Mouse (Mus musculus) midbrain, embryonic 10.5 days (tissue): ENCODE results near the gene Akap8l. TPM values are rescaled to one million over a fixed set of nuclear protein-coding genes. Genes with fewer than 3 reads are reported as not detected.

Experiments
- DNase-seq: peaks from one replicate; pipeline ENCODE4 v3.0.0-alpha.2; 2017; ENCODE audit warnings: low spot score
- H3K27ac ChIP-seq: fragments of 300-500 bp; sonication (generic); replicated peaks from 2 replicates; pipeline ENCODE4 v1.5.1; 2016; ENCODE audit warnings: mild to moderate bottlenecking
- H3K27me3 ChIP-seq: fragments of 300-500 bp; sonication (generic); 2 replicates; pipeline ENCODE4 v1.6.1; 2016; ENCODE audit warnings: low read depth, mild to moderate bottlenecking; ENCODE audit not compliant: poor library complexity, severe bottlenecking
- H3K36me3 ChIP-seq: fragments of 300-500 bp; sonication (generic); 2 replicates; pipeline ENCODE4 v1.6.1; 2016; ENCODE audit warnings: mild to moderate bottlenecking, moderate library complexity
- H3K4me1 ChIP-seq: fragments of 300-500 bp; sonication (generic); 2 replicates; pipeline ENCODE4 v1.6.1; 2016
- H3K4me3 ChIP-seq: fragments of 300-500 bp; sonication (generic); 2 replicates; pipeline ENCODE4 v1.5.1; 2016; ENCODE audit warnings: mild to moderate bottlenecking, moderate library complexity
- H3K9me3 ChIP-seq: fragments of 300-500 bp; sonication (generic); replicated peaks from 2 replicates; pipeline ENCODE4 v1.6.1; 2016; ENCODE audit warnings: mild to moderate bottlenecking
- WGBS: fragments of 180-500 bp; shearing (Covaris S2); methylation state at CpG from one replicate; pipeline ENCODE4 v1.1.7; 2016; 5-methylcytosine and 5-hydroxymethylcytosine counted together
- polyA plus RNA-seq: library from polyadenylated mRNA; unstranded; fragments of >200 nt; fragmentation: Nextera tagmentation; extraction: Ambion mirVana; gene quantifications from 2 replicates; pipeline ENCODE4 v1.2.1, GENCODE M21; 2016

The Akap8l gene
- polyA plus RNA-seq, 1 experiment from 2014 or later, result 90.2 TPM

DNA sequence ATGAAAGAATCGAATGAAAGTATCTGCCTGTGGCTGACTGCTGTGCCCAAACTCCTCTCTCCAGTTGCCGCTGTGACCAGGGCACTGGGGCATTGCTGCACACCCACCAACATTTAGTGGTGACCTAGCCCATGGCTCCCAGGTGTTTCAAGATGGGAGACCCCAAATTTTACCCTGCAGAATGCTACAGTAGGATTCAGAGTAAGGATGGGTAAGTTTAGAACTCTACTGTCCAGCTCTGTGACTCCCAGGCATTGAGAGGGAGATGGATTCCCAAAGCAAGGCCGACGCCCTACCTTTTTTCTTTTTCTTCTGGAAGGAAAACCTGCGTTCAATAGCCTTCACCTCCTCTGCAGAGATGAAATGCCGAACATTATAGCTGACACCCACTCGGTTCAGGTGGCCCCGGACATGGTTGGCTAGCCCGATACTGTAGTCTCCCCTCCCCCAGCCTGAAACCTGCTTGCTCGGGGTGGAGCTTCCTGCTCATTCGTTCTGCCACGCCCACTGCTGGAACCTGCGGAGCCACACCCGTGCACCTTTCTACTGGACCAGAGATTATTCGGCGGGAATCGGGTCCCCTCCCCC lies 18.7 kb upstream of the Akap8l start:
- Histone ChIP-seq H3K27ac (peak overlapping the region; percentile 18), H3K36me3 (no peaks in the 10 kb centered on the region), H3K4me1 (peaks cover 19% of the 10 kb centered on the region), H3K4me3 (peak overlapping the region; percentile 45), H3K27me3 (0 out of 2 replicates have a peak, but pooled peaks cover 6% of the 10 kb centered on the region), H3K9me3 (no peaks in the 10 kb centered on the region)
- no peak for DNase-seq
- WGBS, result 14% methylated on average over 14 of the region's 17 CpGs

DNA sequence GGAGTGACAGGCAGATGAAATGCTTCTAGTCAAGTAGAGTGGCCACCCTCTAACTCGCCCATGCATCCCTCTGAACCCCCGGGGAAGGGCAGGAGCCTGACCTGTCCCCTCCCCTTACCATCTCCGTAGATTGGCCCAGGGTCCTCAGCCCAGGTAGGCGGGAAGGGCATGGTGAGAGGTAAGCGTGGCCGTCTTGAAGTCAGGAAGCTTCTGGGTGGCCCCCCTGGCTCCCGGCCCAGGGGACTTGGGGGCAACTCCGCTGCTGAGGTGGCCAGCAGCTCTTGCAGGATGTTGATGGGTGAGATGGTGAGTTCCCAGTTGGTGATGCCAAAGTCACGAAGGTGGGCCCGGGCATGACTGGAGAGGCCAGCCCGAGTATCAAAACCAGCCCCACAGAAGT lies 17.3 kb upstream of the Akap8l start:
- Histone ChIP-seq H3K9me3 (no peaks in the 10 kb centered on the region), H3K4me1 (peaks cover 27% of the 10 kb centered on the region), H3K36me3 (peaks cover 1% of the 10 kb centered on the region), H3K27ac (no peak overlapping the region), H3K27me3 (0 out of 2 replicates have a peak, but pooled peaks cover 6% of the 10 kb centered on the region), H3K4me3 (no peak overlapping the region)
- WGBS, result 89% methylated on average over 11 of the region's 11 CpGs
- DNase-seq, result no peak

DNA sequence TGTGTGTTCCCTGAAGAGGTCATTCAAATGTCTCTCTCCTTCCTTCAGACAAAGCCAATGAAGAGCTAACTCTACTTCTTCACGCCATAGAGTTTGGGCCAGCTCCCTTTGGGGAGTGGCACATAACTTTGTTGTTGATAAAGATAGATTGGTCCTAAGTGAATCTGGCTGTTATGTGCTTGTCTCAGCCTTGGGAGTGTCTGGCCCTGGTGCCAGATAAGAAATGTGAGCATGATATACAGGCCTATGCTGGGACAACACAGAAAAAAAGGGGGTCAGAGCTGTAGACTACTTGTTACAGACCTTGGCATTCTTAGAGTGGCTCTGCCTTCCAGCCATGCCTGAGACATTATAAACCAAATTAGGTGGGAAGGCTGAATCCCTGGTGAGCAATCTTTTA lies 14.9 kb upstream of the Akap8l start:
- Histone ChIP-seq H3K27me3 (0 out of 2 replicates have a peak, but pooled peaks cover 6% of the 10 kb centered on the region), H3K4me1 (peaks cover 40% of the 10 kb centered on the region), H3K27ac (no peak overlapping the region; the same call in 1 of the 2 replicates), H3K4me3 (peak overlapping the region; percentile 97), H3K36me3 (peaks cover 25% of the 10 kb centered on the region), H3K9me3 (no peaks in the 10 kb centered on the region)
- DNase-seq, result no peak
- 84% methylated on average over 1 of the region's 1 CpGs for WGBS

DNA sequence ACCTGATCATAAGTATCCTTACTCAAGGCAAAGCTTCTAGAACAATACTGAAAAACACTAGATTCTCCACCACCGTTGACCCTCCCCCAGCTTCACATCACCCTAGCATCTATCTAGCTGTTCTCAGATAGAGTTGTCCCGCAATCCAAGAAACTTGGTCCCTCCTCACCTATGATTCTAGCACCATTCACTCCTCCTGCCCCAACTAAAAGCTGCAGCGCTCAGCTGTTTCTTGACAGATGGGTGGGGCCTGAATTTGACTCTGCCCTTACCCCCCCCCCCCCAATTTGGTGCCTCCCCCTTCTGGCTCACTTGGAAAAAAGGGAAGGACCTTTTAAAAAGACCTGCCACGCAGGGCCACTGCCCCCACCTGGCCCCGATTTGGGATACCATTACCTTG lies 14.4 kb upstream of the Akap8l start:
- 66% methylated on average over 5 of the region's 5 CpGs for WGBS
- Histone ChIP-seq H3K4me1 (peaks cover 40% of the 10 kb centered on the region), H3K27me3 (0 out of 2 replicates have a peak, but pooled peaks cover 6% of the 10 kb centered on the region), H3K27ac (peak overlapping the region; percentile 98), H3K9me3 (no peaks in the 10 kb centered on the region), H3K36me3 (peaks cover 30% of the 10 kb centered on the region), H3K4me3 (peak overlapping the region; percentile 97)
- no peak for DNase-seq

DNA sequence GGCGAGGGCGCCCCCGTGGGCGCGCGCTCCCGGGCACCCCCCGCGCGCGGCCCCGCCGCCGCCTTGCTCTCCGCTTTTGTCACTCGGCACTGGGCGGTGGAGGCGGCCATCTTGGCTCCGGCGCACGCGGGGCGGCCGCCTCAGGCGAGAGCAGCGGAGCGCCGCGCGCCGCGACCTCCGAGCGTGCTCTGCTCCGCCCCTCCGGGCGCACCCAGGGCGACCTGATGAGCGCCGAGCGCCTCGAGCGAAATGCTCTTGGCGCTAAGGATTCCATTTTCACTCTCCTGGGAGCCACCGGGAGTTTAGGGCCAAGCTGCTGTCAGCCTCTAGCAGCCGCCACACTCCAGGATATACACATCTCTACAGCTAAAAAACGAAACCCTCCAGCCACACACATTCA lies 13.9 kb upstream of the Akap8l start:
- H3K4me3 ChIP-seq, result peak overlapping the region; percentile 97
- H3K27ac ChIP-seq, result peak overlapping the region; percentile 98
- DNase-seq, result peak; percentile 88
- H3K27me3 ChIP-seq, result 0 out of 2 replicates have a peak, but pooled peaks cover 6% of the 10 kb centered on the region
- H3K9me3 ChIP-seq, result no peaks in the 10 kb centered on the region
- H3K4me1 ChIP-seq, result peaks cover 40% of the 10 kb centered on the region
- WGBS, result under 1% methylated on average over 46 of the region's 47 CpGs
- peaks cover 35% of the 10 kb centered on the region for H3K36me3 ChIP-seq

DNA sequence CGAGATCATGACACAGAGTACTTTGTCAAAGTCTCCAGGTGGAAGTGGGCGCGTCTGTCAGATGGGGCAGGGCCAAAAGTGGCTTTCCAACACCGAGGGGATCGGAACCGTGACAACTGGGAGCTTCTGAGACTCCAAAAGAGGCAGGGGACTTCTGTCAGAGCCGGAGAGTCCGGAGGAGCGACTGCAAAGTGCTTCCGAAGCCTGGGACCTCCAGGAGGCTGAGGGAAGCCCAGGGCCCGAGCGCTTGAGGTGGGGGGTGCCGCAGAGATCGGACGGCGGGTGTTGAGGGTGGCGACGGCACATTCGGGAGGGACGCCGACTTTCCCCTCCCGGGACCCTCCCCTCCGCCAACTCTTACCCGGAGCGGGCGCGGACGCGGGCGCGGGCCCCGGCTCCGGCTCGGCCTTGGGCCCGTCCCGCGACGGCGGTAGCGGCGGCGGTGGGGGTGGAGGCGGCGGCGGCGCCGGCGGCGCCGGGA lies 13.5 kb upstream of the Akap8l start:
- H3K9me3 ChIP-seq, result no peaks in the 10 kb centered on the region
- DNase-seq, result no peak
- peaks cover 36% of the 10 kb centered on the region for H3K4me1 ChIP-seq

DNA sequence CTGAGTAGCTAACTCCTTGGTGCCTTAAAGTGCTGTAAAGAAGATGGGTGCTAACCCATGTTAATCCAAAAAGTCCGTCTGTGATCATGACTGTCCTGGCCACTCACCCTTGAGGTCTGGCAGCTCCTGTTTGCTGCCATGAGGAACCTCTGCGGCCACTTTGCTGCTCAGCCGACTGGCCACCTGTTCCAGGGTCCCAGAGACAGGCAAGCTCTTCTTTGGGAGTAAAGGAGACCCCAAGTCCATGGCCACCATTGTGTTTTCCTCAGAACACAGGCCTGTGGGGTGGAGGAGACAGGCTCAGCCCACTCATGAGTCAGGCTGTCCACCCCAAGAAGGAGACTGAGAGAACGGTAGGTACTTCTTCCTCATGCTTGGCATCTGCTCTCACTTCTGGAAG lies 12.3 kb upstream of the Akap8l start:
- DNase-seq, result no peak
- H3K27ac ChIP-seq, result peak overlapping the region; percentile 98
- H3K4me3 ChIP-seq, result peak overlapping the region; percentile 97
- peaks cover 34% of the 10 kb centered on the region for H3K4me1 ChIP-seq
- peaks cover 52% of the 10 kb centered on the region for H3K36me3 ChIP-seq
- H3K27me3 ChIP-seq, result no peaks in the 10 kb centered on the region
- H3K9me3 ChIP-seq, result no peaks in the 10 kb centered on the region
- WGBS, result 86% methylated on average over 4 of the region's 4 CpGs

More for the DNA sequence above, 13.5 kb upstream of the Akap8l start:
- peak overlapping the region; percentile 98 for H3K27ac ChIP-seq
- peaks cover 40% of the 10 kb centered on the region for H3K36me3 ChIP-seq
- H3K4me3 ChIP-seq, result peak overlapping the region; percentile 97
- 0 out of 2 replicates have a peak, but pooled peaks cover 4% of the 10 kb centered on the region for H3K27me3 ChIP-seq
- whole genome bisulfite sequencing, result under 1% methylated on average over 35 of the region's 50 CpGs

DNA sequence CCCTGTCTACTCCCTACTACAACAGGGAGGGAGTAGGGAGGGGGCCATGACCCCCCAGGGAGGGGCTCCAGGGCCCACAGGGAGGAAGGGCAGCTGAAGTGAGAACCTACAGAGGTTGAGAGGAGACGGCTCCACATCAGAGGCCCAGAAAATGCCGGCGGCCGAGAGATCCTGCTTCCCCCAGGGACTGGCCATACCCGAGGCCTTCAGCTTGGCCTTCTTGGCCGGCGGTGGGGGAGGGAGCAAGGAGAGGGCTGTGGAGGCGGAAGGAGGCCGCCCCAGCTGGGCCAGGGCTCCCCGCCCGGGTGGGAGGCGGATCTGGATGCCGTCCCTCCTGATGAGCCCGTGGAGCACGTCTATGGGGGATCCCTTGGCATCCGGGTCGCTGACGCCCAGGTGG lies 9.5 kb upstream of the Akap8l start:
- Histone ChIP-seq H3K4me3 (peak overlapping the region; percentile 12; the same call in 1 of the 2 replicates), H3K4me1 (peaks cover 28% of the 10 kb centered on the region), H3K27ac (no peak overlapping the region), H3K27me3 (no peaks in the 10 kb centered on the region), H3K36me3 (peaks cover 79% of the 10 kb centered on the region), H3K9me3 (no peaks in the 10 kb centered on the region)
- 92% methylated on average over 18 of the region's 18 CpGs for WGBS
- DNase-seq, result no peak

DNA sequence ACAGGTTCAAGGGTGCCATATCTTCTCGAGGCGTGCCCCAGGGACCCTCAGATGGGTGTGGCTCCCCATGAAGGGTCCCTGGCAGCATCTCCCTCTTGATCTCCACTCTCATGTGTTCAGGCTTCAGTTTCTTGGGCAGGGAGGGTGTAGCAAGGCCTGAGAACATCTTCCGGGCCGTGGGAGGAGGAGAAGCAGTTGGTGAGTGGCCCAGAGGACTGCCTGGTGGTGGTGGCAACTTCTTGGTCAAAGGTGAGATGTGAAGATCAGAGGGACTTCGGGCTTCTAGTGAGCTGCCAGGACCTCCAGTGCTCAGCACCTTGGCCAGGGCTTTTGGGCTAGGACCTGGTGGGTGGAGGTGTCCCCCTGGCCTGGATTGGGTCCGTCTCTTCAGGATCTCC lies 8.5 kb upstream of the Akap8l start:
- H3K27ac ChIP-seq, result no peak overlapping the region
- 95% methylated on average over 6 of the region's 6 CpGs for WGBS
- no peaks in the 10 kb centered on the region for H3K27me3 ChIP-seq
- H3K36me3 ChIP-seq, result peaks cover 89% of the 10 kb centered on the region
- no peaks in the 10 kb centered on the region for H3K9me3 ChIP-seq
- no peak for DNase-seq
- no peak overlapping the region for H3K4me3 ChIP-seq
- H3K4me1 ChIP-seq, result peaks cover 31% of the 10 kb centered on the region

DNA sequence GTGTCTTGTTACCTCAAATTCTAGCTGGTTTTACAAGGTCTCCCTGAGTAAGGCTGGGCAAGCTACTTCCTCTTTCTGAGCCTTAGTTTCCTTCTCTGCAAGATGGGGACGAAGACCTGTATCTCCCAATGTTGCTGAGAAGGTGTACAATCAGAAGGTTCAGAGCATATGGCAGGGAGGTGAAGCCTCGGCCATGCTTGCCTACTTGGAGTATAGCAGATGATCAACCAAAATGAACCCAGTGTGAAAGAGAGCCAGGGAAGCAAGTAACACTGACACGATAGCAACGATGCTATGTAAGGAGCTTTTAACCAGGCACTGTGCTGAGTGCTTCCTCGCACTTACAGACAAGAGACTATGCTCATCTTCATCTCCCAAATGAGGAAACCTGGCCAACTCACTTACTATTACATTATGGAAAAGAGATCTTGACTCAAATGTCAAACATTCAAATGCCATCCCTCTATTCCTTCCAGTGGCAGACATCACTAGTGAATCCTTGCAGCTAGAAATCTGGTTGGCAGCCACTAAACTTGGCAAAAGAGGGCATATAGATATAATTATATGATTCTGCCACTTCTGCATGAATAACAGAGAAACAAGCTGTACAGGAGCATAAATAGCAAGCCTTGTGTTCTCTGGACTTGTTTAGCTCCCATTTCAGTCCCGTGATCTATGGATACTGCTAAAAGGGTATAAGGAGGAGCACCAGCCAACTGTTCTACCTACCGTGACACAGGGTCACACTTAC lies 8.0 kb upstream of the Akap8l start:
- DNase-seq, result no peak
- WGBS, result 93% methylated on average over 7 of the region's 7 CpGs
- H3K27me3 ChIP-seq, result no peaks in the 10 kb centered on the region
- peaks cover 95% of the 10 kb centered on the region for H3K36me3 ChIP-seq
- no peaks in the 10 kb centered on the region for H3K9me3 ChIP-seq
- H3K4me3 ChIP-seq, result no peak overlapping the region
- H3K27ac ChIP-seq, result no peak overlapping the region
- peaks cover 36% of the 10 kb centered on the region for H3K4me1 ChIP-seq

DNA sequence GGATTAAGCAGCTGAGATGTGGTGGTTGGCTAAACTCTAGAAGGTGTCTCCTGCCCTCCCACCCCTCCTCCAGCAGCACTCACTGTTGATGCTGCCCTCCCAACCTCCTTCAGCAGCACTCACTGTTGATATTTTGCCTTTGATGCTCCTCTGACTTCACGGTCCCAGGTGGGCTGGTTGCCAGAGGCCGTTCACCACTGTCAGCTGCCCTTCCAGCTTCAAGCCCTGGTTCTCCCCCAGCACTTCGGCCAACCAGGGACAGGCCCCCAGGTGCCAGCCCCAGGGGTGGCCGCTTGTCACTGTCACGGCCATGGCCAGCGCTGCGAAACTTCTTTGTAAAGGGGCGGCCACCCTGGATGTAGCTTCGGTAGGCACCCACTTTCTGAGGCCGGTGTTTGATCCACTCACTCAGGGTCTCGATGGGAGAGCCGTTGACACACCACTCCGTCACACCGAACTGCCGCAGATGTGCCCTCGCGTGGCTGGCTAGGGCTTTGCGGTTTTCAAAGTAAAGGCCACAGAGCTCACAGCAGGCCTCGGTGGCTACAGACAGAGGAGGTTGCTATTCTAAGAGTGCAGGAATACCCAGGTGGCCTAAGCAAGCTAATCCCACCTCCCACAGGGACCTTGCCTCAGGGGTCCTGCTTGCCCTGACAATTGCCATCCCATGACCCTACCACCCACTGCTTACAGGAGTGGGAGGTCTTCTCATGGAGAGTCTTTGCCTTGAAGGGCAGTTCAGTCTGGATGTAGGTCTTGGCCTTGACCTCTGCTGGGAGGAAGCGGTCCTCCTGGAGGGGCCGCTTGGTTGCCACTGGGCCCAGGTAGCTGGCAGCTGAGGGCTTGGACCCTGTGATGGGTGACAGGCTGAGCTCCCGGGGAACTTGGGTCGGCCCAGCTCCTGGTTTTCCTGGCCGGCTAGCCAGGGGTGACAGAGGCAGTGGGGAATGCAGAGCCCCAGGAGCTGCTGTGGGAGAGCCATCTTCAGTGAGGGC lies 6.7 kb upstream of the Akap8l start:
- DNase-seq, result no peak
- peaks cover 30% of the 10 kb centered on the region for H3K4me1 ChIP-seq
- H3K4me3 ChIP-seq, result no peak overlapping the region
- no peak overlapping the region for H3K27ac ChIP-seq
- no peaks in the 10 kb centered on the region for H3K27me3 ChIP-seq
- H3K9me3 ChIP-seq, result no peaks in the 10 kb centered on the region
- WGBS, result 86% methylated on average over 24 of the region's 24 CpGs
- peaks cover 88% of the 10 kb centered on the region for H3K36me3 ChIP-seq

DNA sequence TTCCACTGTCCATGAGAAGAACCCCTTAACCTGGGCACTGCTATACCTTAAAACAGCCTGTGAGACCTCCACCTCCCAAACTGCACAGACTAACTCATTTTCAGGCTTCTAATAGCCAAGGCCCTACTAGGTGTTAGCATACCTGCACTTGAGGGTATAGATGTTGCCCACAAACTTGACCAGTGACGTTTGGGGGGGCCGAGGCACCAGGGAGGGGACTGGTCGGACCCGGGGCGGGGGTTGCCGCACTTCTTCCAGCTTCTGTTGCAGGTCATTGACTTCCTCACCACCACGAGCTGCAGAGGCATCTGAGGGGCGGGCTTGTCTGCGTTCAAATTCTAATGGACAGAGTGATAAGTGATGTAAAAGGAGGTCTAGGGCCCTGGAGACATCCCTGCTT lies 5.9 kb upstream of the Akap8l start:
- Histone ChIP-seq H3K4me1 (peaks cover 26% of the 10 kb centered on the region), H3K9me3 (no peaks in the 10 kb centered on the region), H3K4me3 (no peak overlapping the region), H3K27ac (no peak overlapping the region), H3K27me3 (no peaks in the 10 kb centered on the region), H3K36me3 (peaks cover 81% of the 10 kb centered on the region)
- no peak for DNase-seq
- 90% methylated on average over 9 of the region's 9 CpGs for WGBS
